Mouse (Mus musculus) liver, postnatal 0 days (tissue): ENCODE results near the gene Atpif1. TPM values are rescaled to one million over a fixed set of nuclear protein-coding genes. Genes with fewer than 3 reads are reported as not detected.

Experiments
- ATAC-seq: fragments of 200-750 bp; cut with Nextera tagmentation; 2 replicates; pipeline ENCODE4 v1.8.0; 2017; ENCODE audit warnings: mild to moderate bottlenecking, moderate library complexity
- DNase-seq: peaks from one replicate; pipeline ENCODE4 v3.0.0-alpha.2; 2016
- H3K27ac ChIP-seq: fragments of 300-500 bp; sonication (generic); 2 replicates; pipeline ENCODE4 v1.5.1; 2014; ENCODE audit warnings: antibody characterized with exemption, moderate library complexity, mild to moderate bottlenecking, low read depth
- H3K27me3 ChIP-seq: fragments of 300-500 bp; sonication (generic); 2 replicates; pipeline ENCODE4 v1.6.1; 2014; ENCODE audit warnings: low read length, control low read depth, mixed read lengths; ENCODE audit not compliant: insufficient read depth
- H3K36me3 ChIP-seq: fragments of 300-500 bp; sonication (generic); replicated peaks from 2 replicates; pipeline ENCODE4 v1.6.1; 2014; ENCODE audit warnings: mild to moderate bottlenecking, control low read depth, low read length, moderate library complexity, mixed read lengths; ENCODE audit not compliant: insufficient read depth
- H3K4me1 ChIP-seq: fragments of 300-500 bp; sonication (generic); 2 replicates; pipeline ENCODE4 v1.6.1; 2014; ENCODE audit warnings: antibody characterized with exemption, mild to moderate bottlenecking, control low read depth; ENCODE audit not compliant: insufficient read depth
- H3K4me2 ChIP-seq: fragments of 300-500 bp; sonication (generic); 2 replicates; pipeline ENCODE4 v1.6.1; 2014; ENCODE audit warnings: low read depth, mild to moderate bottlenecking, low read length, moderate library complexity, mixed read lengths
- H3K4me3 ChIP-seq: fragments of 300-500 bp; sonication (generic); 2 replicates; pipeline ENCODE4 v1.5.1; 2014; ENCODE audit warnings: low read depth, low read length
- H3K9ac ChIP-seq: fragments of 300-500 bp; sonication (generic); replicated peaks from 2 replicates; pipeline ENCODE4 v1.6.1; 2014; ENCODE audit warnings: mild to moderate bottlenecking, moderate library complexity
- H3K9me3 ChIP-seq: fragments of 300-500 bp; sonication (generic); 2 replicates; pipeline ENCODE4 v1.6.1; 2016; ENCODE audit warnings: mild to moderate bottlenecking, control low read depth, low read length, mixed read lengths
- CTCF ChIP-seq: sonication (generic); IDR thresholded peaks from 2 replicates; pipeline ENCODE4 v1.5.1; 2016; ENCODE audit warnings: antibody characterized with exemption, low read depth
- EP300 ChIP-seq: IDR thresholded peaks from 2 replicates; pipeline ENCODE4 v1.6.1; 2016; ENCODE audit warnings: antibody characterized with exemption, low read depth, mild to moderate bottlenecking
- WGBS: fragments of 180-500 bp; shearing (Covaris S2); extraction: QIAGEN DNeasy Blood & Tissue Kit; methylation state at CpG from one replicate; pipeline ENCODE4 v1.1.7; 2014; ENCODE audit not compliant: insufficient replicate concordance; 5-methylcytosine and 5-hydroxymethylcytosine counted together
- polyA plus RNA-seq: library from polyadenylated mRNA; unstranded; fragments of >200 nt; fragmentation: Nextera tagmentation; extraction: Ambion mirVana; gene quantifications from 2 replicates; pipeline ENCODE4 v1.2.1, GENCODE M21; 2015

Gene Atpif1
- polyA plus RNA-seq, 1 experiment from 2014 or later = 935 TPM

- no peaks in the 10 kb centered on the region for H3K9me3 ChIP-seq
- peak overlapping the region; percentile 77 for H3K4me2 ChIP-seq
- peak overlapping the region; percentile 94 for H3K27ac ChIP-seq
Observed at GRCm38 (mm10) chr4:132530033-132530804, 3.2 kb downstream of the Atpif1 start.

GRCm38 (mm10) chr4:132529344-132529743 lies 4.1 kb downstream of the Atpif1 start:
- H3K4me2 ChIP-seq = peak overlapping the region; percentile 77
- no peaks in the 10 kb centered on the region for H3K9me3 ChIP-seq
- no peak overlapping the region for H3K4me3 ChIP-seq
- TF ChIP-seq EP300 = no peak
- TF ChIP-seq CTCF = no peak
- H3K27me3 ChIP-seq = no peaks in the 10 kb centered on the region
- peaks cover 11% of the 10 kb centered on the region; the same call in 1 of the 2 replicates for H3K36me3 ChIP-seq
- DNase-seq (peak; percentile 33), ATAC-seq (no peak)
- 35% methylated on average over 4 of the region's 4 CpGs for WGBS
- H3K27ac ChIP-seq = peak overlapping the region; percentile 94
- peaks cover 24% of the 10 kb centered on the region; the same call in 1 of the 2 replicates for H3K4me1 ChIP-seq
- peak overlapping the region; percentile 39; the same call in 1 of the 2 replicates for H3K9ac ChIP-seq

More at GRCm38 (mm10) chr4:132530033-132530804, 3.2 kb downstream of the Atpif1 start:
- Histone ChIP-seq H3K4me1 (peaks cover 30% of the 10 kb centered on the region; the same call in 1 of the 2 replicates), H3K36me3 (peaks cover 11% of the 10 kb centered on the region; the same call in 1 of the 2 replicates), H3K4me3 (peak overlapping the region; percentile 69), H3K27me3 (no peaks in the 10 kb centered on the region), H3K9ac (peak overlapping the region; percentile 79)
- TF ChIP-seq EP300 = peak; percentile 97
- TF ChIP-seq CTCF = no peak
- DNase-seq = no peak
- ATAC-seq = peak; percentile 67
- WGBS = 56% methylated on average over 20 of the region's 20 CpGs

DNA sequence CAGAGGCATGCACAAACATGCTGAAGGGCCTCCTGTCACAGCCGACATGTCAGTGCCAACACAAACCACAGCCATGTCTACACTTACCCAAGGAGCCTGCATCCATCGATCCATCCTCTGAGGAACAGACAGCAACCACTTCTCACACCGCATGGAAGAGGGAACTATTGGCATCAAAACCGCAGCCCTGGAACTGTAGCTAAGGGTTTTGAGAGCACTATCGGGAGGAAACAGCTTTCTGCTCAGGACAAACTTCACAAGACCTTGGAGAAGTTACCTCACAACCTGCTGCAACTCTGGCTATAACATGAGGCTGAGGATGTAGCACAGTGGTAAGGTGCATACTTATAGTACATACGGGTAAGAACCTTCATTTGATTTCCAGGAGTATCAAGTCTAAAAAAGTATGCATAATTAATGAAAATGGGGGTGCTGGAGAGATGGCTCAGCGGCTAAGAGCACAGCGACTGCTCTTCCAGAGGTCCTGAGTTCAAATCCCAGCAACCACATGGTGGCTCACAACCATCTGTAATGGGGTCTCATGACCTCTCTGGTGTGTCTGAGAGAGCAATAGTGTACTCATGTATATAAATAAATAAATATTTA lies 5.4 kb downstream of the Atpif1 start:
- no peak overlapping the region for H3K27ac ChIP-seq
- no peaks in the 10 kb centered on the region for H3K9me3 ChIP-seq
- H3K27me3 ChIP-seq = no peaks in the 10 kb centered on the region
- no peak overlapping the region for H3K4me2 ChIP-seq
- no peak overlapping the region for H3K9ac ChIP-seq
- no peak overlapping the region for H3K4me3 ChIP-seq
- WGBS = 68% methylated on average over 8 of the region's 8 CpGs
- ATAC-seq = no peak
- H3K36me3 ChIP-seq = peaks cover 11% of the 10 kb centered on the region; the same call in 1 of the 2 replicates
- no peak for DNase-seq
- H3K4me1 ChIP-seq = peaks cover 18% of the 10 kb centered on the region; the same call in 1 of the 2 replicates
- TF ChIP-seq EP300 = no peak
- no peak for TF ChIP-seq CTCF

- H3K4me2 ChIP-seq = no peak overlapping the region
- WGBS = 40% methylated on average over 2 of the region's 2 CpGs
- no peaks in the 10 kb centered on the region for H3K9me3 ChIP-seq
- no peak overlapping the region for H3K4me3 ChIP-seq
- TF ChIP-seq EP300 = no peak
- TF ChIP-seq CTCF = peak; percentile 77
- H3K27ac ChIP-seq = no peak overlapping the region
- H3K9ac ChIP-seq = no peak overlapping the region
- DNase-seq = peak; percentile 30
- ATAC-seq = no peak
- peaks cover 11% of the 10 kb centered on the region; the same call in 1 of the 2 replicates for H3K36me3 ChIP-seq
- H3K27me3 ChIP-seq = no peaks in the 10 kb centered on the region
- H3K4me1 ChIP-seq = peaks cover 13% of the 10 kb centered on the region; the same call in 1 of the 2 replicates
Observed at GRCm38 (mm10) chr4:132526678-132527077, 6.8 kb downstream of the Atpif1 start.

- no peak for ATAC-seq
- H3K9ac ChIP-seq = no peak overlapping the region
- TF ChIP-seq CTCF (no peak), EP300 (no peak)
- no peaks in the 10 kb centered on the region for H3K27me3 ChIP-seq
- H3K4me1 ChIP-seq = peaks cover 8% of the 10 kb centered on the region; the same call in 1 of the 2 replicates
- 71% methylated on average over 6 of the region's 6 CpGs for WGBS
- H3K4me3 ChIP-seq = no peak overlapping the region
- H3K4me2 ChIP-seq = no peak overlapping the region
- no peak overlapping the region for H3K27ac ChIP-seq
- no peaks in the 10 kb centered on the region for H3K9me3 ChIP-seq
- DNase-seq = no peak
- H3K36me3 ChIP-seq = peaks cover 5% of the 10 kb centered on the region; the same call in 1 of the 2 replicates
Observed at GRCm38 (mm10) chr4:132524808-132525207, 8.7 kb downstream of the Atpif1 start.

GRCm38 (mm10) chr4:132524321-132524741 lies 9.1 kb downstream of the Atpif1 start:
- 0 out of 2 replicates have a peak, but pooled peaks cover 2% of the 10 kb centered on the region for H3K36me3 ChIP-seq
- 40% methylated on average over 11 of the region's 11 CpGs for WGBS
- no peak overlapping the region for H3K4me2 ChIP-seq
- ATAC-seq = no peak
- TF ChIP-seq EP300 (no peak), CTCF (no peak)
- H3K9ac ChIP-seq = no peak overlapping the region
- H3K9me3 ChIP-seq = no peaks in the 10 kb centered on the region
- H3K27ac ChIP-seq = no peak overlapping the region
- H3K27me3 ChIP-seq = no peaks in the 10 kb centered on the region
- DNase-seq = no peak
- H3K4me3 ChIP-seq = no peak overlapping the region
- peaks cover 4% of the 10 kb centered on the region; the same call in 1 of the 2 replicates for H3K4me1 ChIP-seq
